Mouse (Mus musculus) cortical plate, adult 2 months (tissue): ENCODE results near the gene Plekhm3. TPM values are rescaled to one million over a fixed set of nuclear protein-coding genes. Genes with fewer than 3 reads are reported as not detected.

Experiments
- H3K27ac ChIP-seq: fragments of 200-500 bp; 2 replicates; pipeline ENCODE4 v1.5.1; 2012; ENCODE audit warnings: low read length, control low read depth, inconsistent platforms; ENCODE audit not compliant: insufficient read depth
- H3K4me1 ChIP-seq: fragments of 200-500 bp; 2 replicates; pipeline ENCODE4 v1.6.1; 2011; ENCODE audit warnings: low read length; ENCODE audit not compliant: control insufficient read depth, insufficient read depth
- H3K4me3 ChIP-seq: fragments of 200-500 bp; 2 replicates; pipeline ENCODE4 v1.5.1; 2011; ENCODE audit warnings: mild to moderate bottlenecking, low read length, control low read depth; ENCODE audit not compliant: insufficient read depth
- CTCF ChIP-seq: fragments of 200-500 bp; IDR thresholded peaks from 2 replicates; pipeline ENCODE4 v1.5.1; 2011; ENCODE audit warnings: mild to moderate bottlenecking, control low read depth, low read length; ENCODE audit not compliant: insufficient read depth; ENCODE audit errors: extremely low read depth
- POLR2A ChIP-seq: fragments of 200-500 bp; IDR thresholded peaks from 2 replicates; pipeline ENCODE4 v1.6.1; 2011; ENCODE audit warnings: mild to moderate bottlenecking, low read length, control low read depth; ENCODE audit not compliant: insufficient read depth; ENCODE audit errors: extremely low read depth
- polyA plus RNA-seq: library from polyadenylated mRNA; depleted of rRNA; stranded (reverse); fragments of >200 nt; gene quantifications from 2 replicates; pipeline ENCODE4 v1.2.3, GENCODE M21; 2012

Gene Plekhm3
- polyA plus RNA-seq, 1 experiment = 15.4 TPM

GRCm38 (mm10) chr1:64843900-64844616, 112.6 kb downstream of the Plekhm3 start:
- TF ChIP-seq CTCF (no peak), POLR2A (no peak)
- Histone ChIP-seq H3K4me1 (no peaks in the 10 kb centered on the region; the same call in 1 of the 2 replicates), H3K4me3 (no peak overlapping the region), H3K27ac (no peak overlapping the region)

- TF ChIP-seq CTCF (no peak), POLR2A (no peak)
- Histone ChIP-seq H3K4me3 (no peak overlapping the region), H3K4me1 (no peaks in the 10 kb centered on the region; the same call in 1 of the 2 replicates), H3K27ac (no peak overlapping the region)
Observed at GRCm38 (mm10) chr1:64840930-64841329, 115.7 kb downstream of the Plekhm3 start.

DNA sequence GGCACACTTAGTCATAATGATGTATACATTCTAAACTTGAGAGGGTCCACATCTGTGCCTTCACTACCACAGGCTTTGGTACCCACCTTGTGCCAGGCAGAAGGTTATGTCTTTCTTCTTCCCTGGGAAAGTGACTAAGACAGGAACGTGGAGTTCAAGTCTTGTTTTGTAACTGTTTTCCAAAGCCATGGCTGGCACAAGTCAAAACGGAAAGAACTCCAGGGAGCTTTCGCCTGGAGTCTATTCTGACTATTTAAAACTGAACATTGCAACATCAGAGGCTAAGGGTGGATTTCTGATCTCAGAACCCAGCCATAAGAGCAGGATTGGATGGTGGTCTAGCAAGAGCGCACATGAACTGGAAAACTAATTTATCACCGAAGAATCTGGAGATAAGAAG, 120.0 kb downstream of the Plekhm3 start:
- Histone ChIP-seq H3K27ac (no peak overlapping the region), H3K4me1 (no peaks in the 10 kb centered on the region; the same call in 1 of the 2 replicates), H3K4me3 (no peak overlapping the region)
- TF ChIP-seq POLR2A (no peak), CTCF (no peak)

DNA sequence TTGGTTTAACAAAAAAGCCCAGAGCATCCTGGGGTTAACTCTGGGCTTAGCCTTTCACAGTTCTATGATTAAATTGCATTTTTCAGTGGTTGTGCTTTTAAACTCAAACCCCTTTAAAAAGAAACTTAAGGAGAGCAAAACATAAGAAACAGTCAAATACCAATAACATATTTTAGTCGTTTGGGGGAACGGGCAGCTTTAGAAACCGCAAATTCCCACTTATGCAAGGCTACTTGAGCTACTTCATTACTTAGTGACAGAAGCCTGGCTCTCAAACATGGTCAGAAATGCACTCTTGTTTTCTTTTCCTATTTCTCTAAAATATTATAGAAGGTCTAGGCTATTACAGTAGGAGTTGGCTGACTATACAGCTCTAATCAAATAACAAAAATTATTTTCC, 120.5 kb downstream of the Plekhm3 start:
- Histone ChIP-seq H3K27ac (no peak overlapping the region), H3K4me1 (no peaks in the 10 kb centered on the region; the same call in 1 of the 2 replicates), H3K4me3 (no peak overlapping the region)
- TF ChIP-seq POLR2A (no peak), CTCF (no peak)

DNA sequence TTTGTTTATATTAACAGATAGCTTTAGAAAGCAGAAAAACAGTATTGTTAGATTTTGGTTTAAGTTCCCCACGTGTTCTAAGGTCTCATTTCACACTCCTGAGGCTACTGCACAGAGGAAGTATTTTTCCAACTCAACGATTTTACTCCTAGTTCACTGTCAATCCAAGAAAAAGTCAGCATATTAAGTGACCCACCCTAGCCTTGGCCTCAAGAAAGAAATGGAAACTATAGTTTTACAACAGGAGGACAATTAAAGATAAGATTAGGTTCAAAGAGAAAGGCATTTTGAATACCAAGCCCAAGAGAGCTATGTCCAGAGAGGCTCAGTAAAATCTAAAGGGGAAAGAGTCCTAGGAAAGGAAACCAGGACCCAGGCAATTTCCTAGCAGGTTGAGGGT, 125.1 kb downstream of the Plekhm3 start:
- no peaks in the 10 kb centered on the region for H3K4me1 ChIP-seq
- TF ChIP-seq POLR2A = no peak
- TF ChIP-seq CTCF = no peak
- no peak overlapping the region for H3K4me3 ChIP-seq
- no peak overlapping the region for H3K27ac ChIP-seq

DNA sequence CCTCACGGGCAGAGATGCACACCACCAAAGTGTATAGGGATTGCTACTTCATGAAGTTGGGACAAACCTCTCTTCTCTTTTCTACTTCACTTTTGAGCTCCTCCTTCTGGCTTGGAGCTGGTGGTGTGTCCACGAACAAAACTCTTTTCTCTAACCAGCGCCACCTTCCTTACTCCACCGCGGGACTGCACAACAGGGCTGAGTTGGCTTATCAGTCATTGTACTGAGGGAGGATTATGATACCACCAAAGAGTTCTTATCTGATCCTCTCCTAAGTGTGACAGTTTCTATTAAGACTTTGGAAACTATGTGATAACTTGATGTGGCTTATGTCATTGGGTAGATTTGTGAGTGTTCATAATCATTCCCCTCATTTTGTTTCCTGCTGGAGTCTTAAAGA, 129.2 kb downstream of the Plekhm3 start:
- no peak overlapping the region for H3K27ac ChIP-seq
- no peak for TF ChIP-seq POLR2A
- no peak for TF ChIP-seq CTCF
- no peak overlapping the region for H3K4me3 ChIP-seq
- no peaks in the 10 kb centered on the region for H3K4me1 ChIP-seq

DNA sequence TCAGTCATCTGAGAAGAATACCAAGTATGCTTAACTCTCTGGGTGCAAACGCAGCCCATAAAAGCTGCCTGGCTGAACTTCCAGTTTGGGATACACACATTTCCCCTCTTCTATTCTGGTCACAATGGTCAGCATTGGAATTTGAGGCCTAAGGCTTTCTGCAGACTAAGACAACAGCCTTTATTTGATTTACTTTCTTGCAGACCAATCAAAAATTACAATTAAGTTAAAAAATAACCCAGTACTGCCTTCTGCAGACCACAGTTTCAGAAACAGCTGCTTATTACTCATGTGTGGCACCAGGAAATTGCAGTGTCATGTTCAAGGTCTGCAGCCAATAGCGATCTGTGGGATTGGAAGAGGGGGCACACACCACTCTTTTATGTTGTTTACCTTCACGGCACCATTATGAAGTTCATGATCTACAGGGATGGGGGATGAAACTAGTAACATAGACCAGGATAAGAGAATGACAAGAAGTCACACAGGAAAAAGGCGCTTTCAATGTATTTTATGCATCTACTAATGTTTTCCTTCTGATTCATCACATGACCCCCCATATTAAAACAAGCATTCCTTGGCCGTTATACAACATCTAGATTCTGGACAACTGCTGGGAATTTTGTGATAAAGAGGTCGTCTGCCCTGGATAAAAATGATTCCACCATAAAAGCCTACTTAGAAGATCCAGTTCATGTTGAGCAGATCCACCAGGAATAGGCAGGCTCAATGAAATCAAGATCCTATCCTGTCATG, 130.1 kb downstream of the Plekhm3 start:
- H3K27ac ChIP-seq = no peak overlapping the region
- TF ChIP-seq CTCF = no peak
- no peak for TF ChIP-seq POLR2A

DNA sequence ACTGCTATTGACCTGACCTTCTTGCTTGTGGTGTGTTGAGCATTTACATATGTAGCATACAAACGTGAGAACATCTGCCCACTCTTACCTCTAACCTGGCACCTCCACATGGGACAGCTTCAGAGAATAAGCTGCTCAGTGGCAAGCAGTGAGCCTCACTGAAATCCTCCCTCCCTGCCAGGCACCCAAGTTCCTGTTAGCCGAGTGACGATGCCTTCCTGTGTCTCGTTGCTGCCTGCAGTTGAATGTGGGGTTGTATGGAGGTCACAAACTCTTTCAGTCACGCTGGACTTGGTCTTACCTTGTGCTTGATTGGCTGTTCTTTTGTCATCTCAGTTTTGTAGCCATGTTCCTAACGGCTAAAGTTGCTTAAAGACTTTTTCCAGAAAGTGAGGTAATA, 133.1 kb downstream of the Plekhm3 start:
- Histone ChIP-seq H3K27ac (no peak overlapping the region), H3K4me1 (no peaks in the 10 kb centered on the region), H3K4me3 (no peak overlapping the region)
- no peak for TF ChIP-seq CTCF
- TF ChIP-seq POLR2A = no peak

More for the DNA sequence above, 130.1 kb downstream of the Plekhm3 start:
- Histone ChIP-seq H3K4me3 (no peak overlapping the region), H3K4me1 (no peaks in the 10 kb centered on the region)

GRCm38 (mm10) chr1:64817709-64818108, 138.9 kb downstream of the Plekhm3 start:
- peaks cover 2% of the 10 kb centered on the region; the same call in 1 of the 2 replicates for H3K4me1 ChIP-seq
- H3K4me3 ChIP-seq = no peak overlapping the region
- TF ChIP-seq POLR2A = no peak
- TF ChIP-seq CTCF = no peak
- no peak overlapping the region for H3K27ac ChIP-seq
